Mouse (Mus musculus) kidney, adult 2 months (tissue): ENCODE measurements around the gene Slc35a2.

Experiments
- CTCF ChIP-seq: fragments of 200-500 bp; conservative IDR thresholded peaks from 2 replicates; pipeline ENCODE4 v1.5.1; 2011; ENCODE audit warnings: low read depth, mild to moderate bottlenecking, control low read depth, low read length, moderate library complexity, mixed read lengths; ENCODE audit not compliant: insufficient read depth, insufficient read length
- POLR2A ChIP-seq: fragments of 200-500 bp; IDR thresholded peaks from one replicate; pipeline ENCODE4 v1.6.1; 2011; ENCODE audit warnings: low read depth, low read length, control low read depth

DNA sequence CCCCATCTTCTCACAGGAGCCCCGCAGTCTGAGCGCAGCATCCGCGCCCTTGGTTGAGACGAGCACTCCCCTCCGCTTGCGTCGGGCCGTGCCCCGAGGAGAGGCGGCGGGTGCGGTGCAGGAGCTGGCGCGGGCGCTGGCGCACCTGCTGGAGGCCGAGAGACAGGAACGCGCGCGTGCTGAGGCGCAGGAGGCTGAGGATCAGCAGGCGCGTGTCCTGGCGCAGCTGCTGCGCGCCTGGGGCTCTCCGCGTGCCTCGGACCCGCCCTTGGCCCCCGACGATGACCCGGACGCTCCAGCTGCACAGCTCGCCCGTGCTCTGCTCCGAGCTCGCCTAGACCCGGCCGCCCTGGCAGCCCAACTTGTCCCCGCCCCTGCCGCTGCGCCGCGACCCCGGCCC lies 38.2 kb downstream of the Slc35a2 start:
- no peak for TF ChIP-seq CTCF
- TF ChIP-seq POLR2A = no peak
